Mouse (Mus musculus): Measurements from ENCODE around the gene Krt28. TPM values are rescaled to one million over a fixed set of nuclear protein-coding genes. Genes with fewer than 3 reads are reported as not detected.

The Krt28 gene
- total RNA-seq, 2 experiments from 2014 or later: 0.20 to 0.25 TPM

GRCm38 (mm10) chr11:99369229-99369628 is 5.5 kb downstream of the Krt28 start:
- no peak for DNase-seq (ENCODE audit: low spot score in 2 of 2)

- no peak for DNase-seq (ENCODE audit: low spot score in 2 of 2)
Measured at GRCm38 (mm10) chr11:99366791-99367190, 7.9 kb downstream of the Krt28 start.

GRCm38 (mm10) chr11:99364412-99364811 is 10.3 kb downstream of the Krt28 start:
- peak; percentile 25 to 74 for DNase-seq (ENCODE audit: low spot score in 2 of 2)

- DNase-seq (ENCODE audit: low spot score in 2 of 2): no peak
Measured at GRCm38 (mm10) chr11:99361423-99361822, 13.3 kb downstream of the Krt28 start.

- DNase-seq (ENCODE audit: low spot score in 2 of 2): no peak
Measured at GRCm38 (mm10) chr11:99351004-99351403, 23.7 kb downstream of the Krt28 start, which contains the start of gene Krt27. Krt27 (minus strand) TSS chr11:99351104.

- no peak for DNase-seq (ENCODE audit: low spot score in 2 of 2)
Measured at GRCm38 (mm10) chr11:99339299-99339847, 35.3 kb downstream of the Krt28 start.

GRCm38 (mm10) chr11:99337866-99338265 is 36.8 kb downstream of the Krt28 start, which contains the start of gene Krt26:
Krt26 (minus strand) TSS chr11:99337966.
- DNase-seq (ENCODE audit: low spot score in 2 of 2): no peak

GRCm38 (mm10) chr11:99333426-99333825 is 41.3 kb downstream of the Krt28 start:
- peak; percentile 72 to 86 for DNase-seq (ENCODE audit: low spot score in 2 of 2)

- no peak for DNase-seq (ENCODE audit: low spot score in 2 of 2)
Measured at GRCm38 (mm10) chr11:99329655-99330054, 45.0 kb downstream of the Krt28 start.

- no peak for DNase-seq (ENCODE audit: low spot score in 2 of 2)
Measured at GRCm38 (mm10) chr11:99322851-99323250, 51.9 kb downstream of the Krt28 start, which contains the start of gene Krt25. Krt25 (minus strand) TSS chr11:99322951.

- no peak for DNase-seq (ENCODE audit: low spot score in 2 of 2)
Measured at GRCm38 (mm10) chr11:99321094-99321493, 53.6 kb downstream of the Krt28 start.

GRCm38 (mm10) chr11:99319127-99319526 is 55.6 kb downstream of the Krt28 start:
- DNase-seq (ENCODE audit: low spot score in 2 of 2): no peak

- DNase-seq (ENCODE audit: low spot score in 2 of 2): no peak
Measured at GRCm38 (mm10) chr11:99316543-99316942, 58.2 kb downstream of the Krt28 start.

Other genes starting within 250 kb of the Krt28 start
- not detected for gene Ccr7, start 219.8 kb downstream of the Krt28 start, total RNA-seq (2021)
- 10 to 100 TPM; 54.5 to 55.7 TPM for gene Smarce1, start 143.9 kb downstream of the Krt28 start, total RNA-seq (2021)
- 10 to 100 TPM; 22.1 to 24.5 TPM for gene Krt222, start 130.8 kb downstream of the Krt28 start, total RNA-seq (2021)
- gene Krt24, start 89.6 kb downstream of the Krt28 start, total RNA-seq (2021): not detected
- gene Krt25, start 52.0 kb downstream of the Krt28 start, total RNA-seq (2021): not detected
- not detected for gene Krt26, start 36.9 kb downstream of the Krt28 start, total RNA-seq (2021)
- not detected for gene Krt27, start 23.8 kb downstream of the Krt28 start, total RNA-seq (2021)
- 10 to 100 TPM; 12.2 to 13.4 TPM for gene Krt10, start 14.5 kb upstream of the Krt28 start, total RNA-seq (2021)
- 1 to 10 TPM; 1.0 to 1.1 TPM for gene Krt12, start 47.4 kb upstream of the Krt28 start, total RNA-seq (2021)
- gene Krt20, start 63.2 kb upstream of the Krt28 start, total RNA-seq (2021): not detected
- not detected for gene Krt23, start 118.2 kb upstream of the Krt28 start, total RNA-seq (2021)
- gene Krt39, start 146.4 kb upstream of the Krt28 start, total RNA-seq (2021): not detected
- gene Krt40, start 168.3 kb upstream of the Krt28 start, total RNA-seq (2021): not detected
- gene Krtap3-3, start 176.0 kb upstream of the Krt28 start, total RNA-seq (2021): not detected
- gene Krtap3-2, start 181.9 kb upstream of the Krt28 start, total RNA-seq (2021): not detected
- not detected for gene Gm11939, start 184.6 kb upstream of the Krt28 start, total RNA-seq (2021)
- not detected for gene Krtap3-1, start 191.7 kb upstream of the Krt28 start, total RNA-seq (2021)
- gene Krtap1-5, start 206.1 kb upstream of the Krt28 start, total RNA-seq (2021): not detected
- not detected for gene Krtap1-4, start 208.8 kb upstream of the Krt28 start, total RNA-seq (2021)
- not detected for gene Krtap1-3, start 216.4 kb upstream of the Krt28 start, total RNA-seq (2021)
- not detected for gene Krtap9-3, start 223.2 kb upstream of the Krt28 start, total RNA-seq (2021)
- not detected for gene Gm11938, start 228.4 kb upstream of the Krt28 start, total RNA-seq (2021)
- gene Gm11937, start 235.3 kb upstream of the Krt28 start, total RNA-seq (2021): not detected
- not detected for gene Krtap2-4, start 239.9 kb upstream of the Krt28 start, total RNA-seq (2021)
- not detected for gene Gm11562, start 245.5 kb upstream of the Krt28 start, total RNA-seq (2021)

Data from layer of hippocampus, adult 18-20 months (tissue).